Mouse (Mus musculus) neural tube, embryonic 11.5 days (tissue): ENCODE results near the gene Dda1. TPM values are rescaled to one million over a fixed set of nuclear protein-coding genes. Genes with fewer than 3 reads are reported as not detected.
"Not testable (repeated sequence)": the region's sequence is repeated elsewhere in the genome, so short reads cannot be mapped to it uniquely, and the experiment has no call there.

Source experiments
- ATAC-seq: fragments of 200-750 bp; cut with Nextera tagmentation; 2 replicates; pipeline ENCODE4 v1.8.0; 2017; ENCODE audit warnings: moderate number of reproducible peaks, mild to moderate bottlenecking, moderate TSS enrichment, moderate library complexity; ENCODE audit not compliant: insufficient read depth, low FRiP score, low TSS enrichment
- DNase-seq: peaks from one replicate; pipeline ENCODE4 v3.0.0-alpha.2; 2015; ENCODE audit warnings: low spot score
- H3K27ac ChIP-seq: fragments of 300-500 bp; sonication (generic); 2 replicates; pipeline ENCODE4 v1.5.1; 2014; ENCODE audit warnings: low read depth, mild to moderate bottlenecking, low read length
- H3K27me3 ChIP-seq: fragments of 300-500 bp; sonication (generic); 2 replicates; pipeline ENCODE4 v1.6.1; 2014; ENCODE audit warnings: mild to moderate bottlenecking, low read length, mixed read lengths; ENCODE audit not compliant: control insufficient read depth, insufficient read depth
- H3K36me3 ChIP-seq: fragments of 300-500 bp; sonication (generic); 2 replicates; pipeline ENCODE4 v1.6.1; 2014; ENCODE audit warnings: mild to moderate bottlenecking, low read length, moderate library complexity, mixed read lengths; ENCODE audit not compliant: control insufficient read depth, insufficient read depth
- H3K4me1 ChIP-seq: fragments of 300-500 bp; sonication (generic); 2 replicates; pipeline ENCODE4 v1.6.1; 2014; ENCODE audit warnings: low read length, mixed read lengths; ENCODE audit not compliant: control insufficient read depth, insufficient read depth
- H3K4me2 ChIP-seq: fragments of 300-500 bp; sonication (generic); 2 replicates; pipeline ENCODE4 v1.6.1; 2014; ENCODE audit warnings: low read depth, mild to moderate bottlenecking, moderate library complexity
- H3K4me3 ChIP-seq: fragments of 300-500 bp; sonication (generic); 2 replicates; pipeline ENCODE4 v1.5.1; 2014; ENCODE audit warnings: low read depth, low read length
- H3K9ac ChIP-seq: fragments of 300-500 bp; sonication (generic); 2 replicates; pipeline ENCODE4 v1.6.1; 2014; ENCODE audit warnings: mild to moderate bottlenecking, low read length
- H3K9me3 ChIP-seq: fragments of 300-500 bp; sonication (generic); 2 replicates; pipeline ENCODE4 v1.6.1; 2016; ENCODE audit warnings: low read length; ENCODE audit not compliant: control insufficient read depth
- WGBS: fragments of 180-500 bp; shearing (Covaris S2); extraction: QIAGEN DNeasy Blood & Tissue Kit; methylation state at CpG from one replicate; pipeline ENCODE4 v1.1.7; 2014; 5-methylcytosine and 5-hydroxymethylcytosine counted together
- polyA plus RNA-seq: library from polyadenylated mRNA; unstranded; fragments of >200 nt; fragmentation: Nextera tagmentation; extraction: Ambion mirVana; gene quantifications from 2 replicates; pipeline ENCODE4 v1.2.1, GENCODE M21; 2014

Dda1 gene
- polyA plus RNA-seq, 1 experiment from 2014 or later = 170 TPM

DNA sequence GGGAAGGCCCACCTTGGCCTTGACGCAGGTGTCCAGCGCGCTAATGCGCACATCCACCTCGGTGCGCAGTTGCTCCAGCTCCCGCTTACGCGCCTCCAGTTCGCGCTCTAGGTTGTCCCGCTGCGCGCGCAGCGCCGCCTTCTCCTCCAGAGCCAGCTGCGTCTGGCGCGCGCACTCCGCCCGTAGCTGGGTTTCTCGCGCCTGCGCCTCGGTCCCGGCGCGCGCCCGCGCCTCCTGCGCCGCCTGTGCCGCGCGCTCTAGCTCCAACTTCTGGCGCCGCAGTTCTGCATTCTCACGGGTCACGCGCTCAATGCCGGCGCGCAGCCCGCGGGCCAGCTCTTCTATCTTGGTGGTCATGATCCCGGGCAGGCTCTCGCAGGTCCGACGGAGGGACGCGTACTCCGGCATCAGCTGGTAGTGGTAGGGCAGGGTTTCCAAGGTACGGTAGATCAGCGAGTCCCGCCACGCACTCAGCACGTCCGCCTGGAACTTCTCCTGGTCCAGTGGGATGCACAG lies 38.6 kb downstream of the Dda1 start:
- no peak overlapping the region for H3K9ac ChIP-seq

DNA sequence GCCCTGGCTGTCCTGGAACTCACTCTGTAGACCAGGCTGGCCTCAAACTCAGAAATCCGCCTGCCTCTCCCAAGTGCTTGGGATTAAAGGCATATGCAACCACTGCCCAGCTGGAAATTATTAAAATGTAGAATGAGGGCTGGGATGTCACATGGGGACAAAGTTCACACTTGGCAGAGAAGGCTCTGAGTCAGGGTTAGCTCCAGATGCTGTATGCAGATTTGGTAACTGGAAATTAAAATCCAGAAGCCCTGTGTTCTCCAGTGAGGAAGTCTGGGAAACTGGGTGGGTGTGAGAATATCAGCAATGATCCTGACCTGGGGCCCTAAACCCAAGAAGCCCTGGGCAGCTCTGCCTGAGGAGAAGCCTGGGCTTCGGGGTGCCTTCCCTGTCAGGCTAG lies 40.3 kb downstream of the Dda1 start:
- H3K27me3 ChIP-seq = peaks cover 31% of the 10 kb centered on the region
- no peak overlapping the region for H3K4me2 ChIP-seq

More for the DNA sequence above, 38.6 kb downstream of the Dda1 start:
- Histone ChIP-seq H3K4me3 (peak overlapping the region; percentile 21), H3K9me3 (no peaks in the 10 kb centered on the region), H3K4me1 (no peaks in the 10 kb centered on the region), H3K4me2 (peak overlapping the region; percentile 53), H3K27me3 (peaks cover 31% of the 10 kb centered on the region), H3K27ac (no peak overlapping the region), H3K36me3 (no peaks in the 10 kb centered on the region)
- ATAC-seq = peak; percentile 45; the same call in 1 of the 2 replicates
- WGBS = under 1% methylated on average over 61 of the region's 61 CpGs
- peak; percentile 90 for DNase-seq

DNA sequence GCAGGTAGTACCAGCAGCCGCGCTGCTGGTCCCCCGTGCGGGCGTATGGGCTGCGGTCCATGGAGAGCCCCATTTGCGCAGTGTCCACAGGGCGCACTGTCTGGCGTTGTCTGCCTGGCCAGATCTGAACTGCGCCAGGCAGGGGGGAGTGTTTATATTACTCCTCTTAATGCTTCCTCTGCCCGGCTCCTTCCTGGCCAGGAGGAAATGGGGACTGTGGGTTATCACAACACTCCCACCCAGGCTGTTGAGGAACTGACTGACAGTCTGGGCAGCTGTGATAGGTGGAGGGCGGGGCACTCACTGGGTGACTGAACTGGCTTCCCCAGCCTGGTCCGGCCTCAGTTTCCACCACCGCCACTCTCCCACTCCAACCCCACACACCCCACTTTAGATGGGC lies 42.6 kb downstream of the Dda1 start, which contains the start of gene Plvap:
Gene Plvap, minus strand, starts transcription at position 109 of the 400 bp plus-strand sequence.
- Histone ChIP-seq H3K4me3 (peak within 1 kb of the TSS; percentile 14), H3K27me3 (peaks cover 23% of the 10 kb centered on the region), H3K27ac (no peak within 1 kb of the TSS), H3K9ac (no peak within 1 kb of the TSS), H3K9me3 (no peaks in the 10 kb centered on the region), H3K4me2 (no peak within 1 kb of the TSS; the same call in 1 of the 2 replicates), H3K36me3 (no peaks in the 10 kb centered on the region), H3K4me1 (no peaks in the 10 kb centered on the region)
- no peak for DNase-seq
- 66% methylated on average over 14 of the region's 14 CpGs for WGBS
- no peak for ATAC-seq

More for the DNA sequence above, 40.3 kb downstream of the Dda1 start:
- no peak overlapping the region for H3K4me3 ChIP-seq
- no peak overlapping the region for H3K27ac ChIP-seq
- H3K9me3 ChIP-seq = no peaks in the 10 kb centered on the region
- no peak overlapping the region for H3K9ac ChIP-seq
- no peak for ATAC-seq
- 69% methylated on average over 2 of the region's 2 CpGs for WGBS
- no peaks in the 10 kb centered on the region for H3K4me1 ChIP-seq
- H3K36me3 ChIP-seq = no peaks in the 10 kb centered on the region
- DNase-seq = no peak

DNA sequence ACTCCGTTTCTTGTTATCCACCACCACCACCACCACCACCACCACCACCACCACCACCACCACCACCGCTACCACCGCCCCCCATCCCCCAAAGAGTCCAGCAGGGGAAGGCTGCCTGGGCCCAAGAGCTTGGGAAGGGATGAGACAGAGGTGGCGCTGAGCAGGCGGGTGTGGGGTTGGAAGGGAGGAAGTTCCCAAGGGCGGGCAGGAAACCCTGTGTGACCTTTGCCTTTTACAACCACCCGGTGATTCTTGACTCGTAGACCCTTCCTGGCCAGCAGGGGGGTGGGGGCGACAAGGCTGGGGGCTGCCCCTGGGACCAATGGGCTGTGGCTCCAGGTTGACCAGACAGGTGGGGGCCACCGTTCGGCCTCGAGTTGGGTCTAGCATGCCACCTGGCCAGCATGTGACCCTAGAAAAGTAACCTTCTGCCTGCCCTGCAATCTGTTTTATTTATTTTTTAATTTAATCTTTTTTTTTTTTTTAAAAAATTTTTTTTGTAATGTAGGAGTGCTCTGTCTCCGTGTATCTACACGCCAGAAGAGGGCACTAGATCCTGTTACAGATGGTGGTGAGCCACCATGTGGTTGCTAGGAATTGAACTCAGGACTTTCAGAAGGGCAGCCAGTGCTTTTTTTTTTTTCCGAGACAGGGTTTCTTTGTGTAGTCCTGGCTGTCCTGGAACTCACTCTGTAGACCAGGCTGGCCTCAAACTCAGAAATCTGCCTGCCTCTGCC lies 44.2 kb downstream of the Dda1 start:
- no peak overlapping the region for H3K27ac ChIP-seq
- no peaks in the 10 kb centered on the region for H3K36me3 ChIP-seq
- H3K27me3 ChIP-seq = peaks cover 8% of the 10 kb centered on the region
- 75% methylated on average over 13 of the region's 15 CpGs for WGBS
- ATAC-seq (no peak), DNase-seq (no peak)
- H3K4me3 ChIP-seq = no peak overlapping the region
- no peak overlapping the region for H3K4me2 ChIP-seq
- no peaks in the 10 kb centered on the region for H3K4me1 ChIP-seq
- H3K9me3 ChIP-seq = no peaks in the 10 kb centered on the region
- no peak overlapping the region for H3K9ac ChIP-seq

DNA sequence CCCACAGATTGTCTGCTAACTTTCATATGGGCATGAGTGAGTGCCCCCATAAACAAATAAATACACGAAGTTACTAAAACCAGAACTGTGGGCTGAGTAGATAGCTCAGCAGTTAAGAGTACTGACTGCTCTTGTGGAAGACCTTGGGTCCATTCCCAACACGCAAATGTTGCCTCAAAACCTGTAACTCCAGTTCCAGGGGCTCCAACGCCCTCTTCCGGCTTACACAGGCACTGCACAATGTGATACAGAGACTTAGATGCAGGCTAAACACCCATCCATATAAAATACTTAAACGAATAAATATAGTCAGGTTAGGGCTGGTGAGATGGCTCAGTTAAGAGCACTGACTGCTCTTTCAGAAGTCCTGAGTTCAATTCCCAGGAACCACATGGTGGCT lies 46.0 kb downstream of the Dda1 start:
- Histone ChIP-seq H3K36me3 (no peaks in the 10 kb centered on the region), H3K4me1 (no peaks in the 10 kb centered on the region), H3K4me3 (no peak overlapping the region), H3K4me2 (no peak overlapping the region), H3K9me3 (no peaks in the 10 kb centered on the region), H3K27ac (no peak overlapping the region), H3K27me3 (no peaks in the 10 kb centered on the region), H3K9ac (no peak overlapping the region)
- DNase-seq (no peak), ATAC-seq (no peak)
- WGBS = 70% methylated on average over 5 of the region's 5 CpGs

DNA sequence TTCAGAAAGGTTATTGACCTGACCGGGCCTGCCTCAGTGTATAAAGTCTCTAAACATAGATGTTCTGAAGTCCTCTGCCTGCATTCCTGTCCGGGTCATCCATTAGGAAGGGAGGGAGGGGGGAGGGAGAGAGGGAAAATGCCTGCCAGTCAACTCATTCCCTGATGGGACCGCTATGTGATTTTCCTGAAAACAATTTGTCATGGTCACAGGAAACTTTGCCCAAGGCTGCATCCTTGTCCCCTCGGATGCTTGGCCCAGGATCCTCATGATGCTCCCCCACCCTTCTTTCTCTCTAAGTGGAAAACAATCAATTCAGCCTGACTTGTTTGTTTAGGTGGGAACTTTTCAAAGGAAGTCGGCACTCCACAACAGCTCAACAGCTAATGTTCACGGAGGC lies 47.8 kb downstream of the Dda1 start:
- DNase-seq (no peak), ATAC-seq (no peak)
- Histone ChIP-seq H3K36me3 (no peaks in the 10 kb centered on the region), H3K9ac (no peak overlapping the region), H3K4me1 (no peaks in the 10 kb centered on the region), H3K4me2 (no peak overlapping the region), H3K27ac (no peak overlapping the region), H3K4me3 (no peak overlapping the region), H3K27me3 (no peaks in the 10 kb centered on the region; the same call in 1 of the 2 replicates), H3K9me3 (no peaks in the 10 kb centered on the region)
- 15% methylated on average over 6 of the region's 6 CpGs for WGBS

DNA sequence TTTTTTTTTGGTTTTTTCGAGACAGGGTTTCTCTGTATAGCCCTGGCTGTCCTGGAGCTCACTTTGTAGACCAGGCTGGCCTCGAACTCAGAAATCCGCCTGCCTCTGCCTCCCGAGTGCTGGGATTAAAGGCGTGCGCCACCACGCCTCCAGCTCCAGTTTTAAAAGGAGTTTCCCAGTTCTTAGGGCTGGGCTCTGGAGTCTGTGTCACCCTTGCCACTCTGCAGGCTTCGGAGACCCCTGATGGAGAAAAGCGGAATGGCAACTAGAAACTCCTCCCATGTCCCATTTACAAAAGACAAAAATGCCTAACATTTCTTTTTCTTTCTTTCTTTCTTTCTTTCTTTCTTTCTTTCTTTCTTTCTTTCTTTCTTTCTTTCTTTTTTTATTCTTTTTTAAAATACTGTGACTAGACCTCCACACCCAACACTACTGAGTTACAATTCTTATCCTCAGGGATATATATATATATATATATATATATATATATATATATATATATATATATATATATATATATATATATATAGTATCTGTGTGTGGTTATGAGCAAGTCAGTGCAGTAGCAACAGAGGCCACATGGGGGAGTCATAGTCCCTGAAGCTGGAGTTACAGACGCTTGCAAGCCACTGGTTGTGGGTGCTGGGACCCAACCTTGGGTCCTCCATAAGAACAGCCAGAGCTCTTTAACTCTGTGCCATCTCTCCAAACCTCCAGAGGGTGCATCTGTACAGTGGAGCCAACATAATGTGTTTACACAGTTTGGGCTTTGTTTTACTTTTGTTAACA lies 50.2 kb downstream of the Dda1 start:
- H3K4me1 ChIP-seq, H3K36me3 ChIP-seq, H3K9me3 ChIP-seq, H3K4me2 ChIP-seq, H3K27me3 ChIP-seq, H3K9ac ChIP-seq, H3K27ac ChIP-seq, H3K4me3 ChIP-seq, ATAC-seq: not testable (repeated sequence)
- DNase-seq = peak; percentile 74
- 48% methylated on average over 8 of the region's 10 CpGs for WGBS

DNA sequence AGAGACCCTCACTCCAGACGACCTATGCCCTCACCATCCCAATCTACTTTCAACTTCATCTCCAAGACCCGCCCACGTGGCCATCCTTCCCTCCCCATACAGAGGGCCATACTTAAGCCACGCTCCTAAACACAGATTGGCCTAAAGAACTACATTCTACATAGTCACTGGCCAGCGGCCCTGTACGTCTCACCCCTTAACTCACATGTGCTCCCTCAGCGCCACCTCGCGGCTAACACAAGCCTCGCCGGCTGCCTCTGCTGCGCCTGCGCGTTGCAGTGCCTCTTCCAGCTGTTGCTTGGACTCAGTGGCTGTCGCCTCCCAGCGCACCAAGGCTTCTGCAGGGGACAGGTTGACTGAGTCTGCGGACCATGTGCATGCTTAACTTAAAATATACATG lies 52.6 kb downstream of the Dda1 start:
- Histone ChIP-seq H3K4me2 (no peak overlapping the region), H3K36me3 (no peaks in the 10 kb centered on the region), H3K27me3 (peaks cover 20% of the 10 kb centered on the region), H3K4me1 (no peaks in the 10 kb centered on the region), H3K4me3 (no peak overlapping the region), H3K9ac (no peak overlapping the region), H3K9me3 (no peaks in the 10 kb centered on the region), H3K27ac (no peak overlapping the region)
- ATAC-seq (peak; percentile 86), DNase-seq (peak; percentile 96)
- 7% methylated on average over 17 of the region's 17 CpGs for WGBS
